Mouse (Mus musculus): Measurements from ENCODE around the gene Rhbdd1. TPM values are rescaled to one million over a fixed set of nuclear protein-coding genes. Genes with fewer than 3 reads are reported as not detected.

The Rhbdd1 gene
- 12.7 TPM for polyA plus RNA-seq (2014; fragmentation: Illumina TruSeq; extraction: RNeasy Lipid Tissue Mini Kit (QIAGEN cat#74804); ENCODE audit: low read depth, low replicate concordance)

GRCm38 (mm10) chr1:82316111-82316745, at the start of gene Rhbdd1:
Rhbdd1 (plus strand) TSS chr1:82316452.

GRCm38 (mm10) chr1:82291151-82291797, 25.0 kb upstream of the Rhbdd1 start, which contains the start of gene Irs1:
Irs1 (minus strand) TSS chr1:82291416.

Other genes starting within 250 kb of the Rhbdd1 start
- not detected for gene Gm9747, start 83.3 kb upstream of the Rhbdd1 start, polyA plus RNA-seq (2014; fragmentation: Illumina TruSeq; extraction: RNeasy Lipid Tissue Mini Kit (QIAGEN cat#74804); ENCODE audit: low read depth, low replicate concordance)
- gene Irs1, start 25.0 kb upstream of the Rhbdd1 start, polyA plus RNA-seq (2014; fragmentation: Illumina TruSeq; extraction: RNeasy Lipid Tissue Mini Kit (QIAGEN cat#74804); ENCODE audit: low read depth, low replicate concordance), result 14.0 TPM